ENCODE assay signal across 25 mouse cellular contexts in the genomic region with DNA sequence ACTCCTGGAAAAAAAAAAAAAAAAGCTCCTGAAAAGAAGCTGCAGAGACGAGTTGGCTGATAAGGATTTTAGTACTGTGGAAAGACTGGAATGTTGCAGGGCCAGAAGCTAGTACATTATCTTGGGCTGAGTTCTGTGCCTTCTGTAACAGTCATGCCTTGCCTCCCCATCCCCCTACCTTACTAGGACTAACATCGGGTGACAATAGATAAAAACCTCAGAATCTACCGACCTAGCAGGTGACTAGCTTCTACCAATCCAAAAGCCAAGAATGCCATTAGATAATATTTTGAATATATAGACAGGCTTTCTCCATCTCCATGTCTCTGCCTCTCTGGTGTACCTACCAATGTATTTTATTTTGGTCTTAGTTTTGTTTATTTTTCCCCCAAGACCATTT. TPM values are rescaled to one million over a fixed set of nuclear protein-coding genes. Genes with fewer than 3 reads are reported as not detected.
DNase-seq lines count a peak whose midpoint lies in the region; ATAC-seq and TF ChIP-seq lines count a peak whose summit lies in the region.
"Had no signal": no experiment of that assay in that cellular context is flagged by ENCODE, and none has a peak within 500 bp of the region (broad histone marks: within the 10 kb centered on the region; RNA-seq: fewer than 3 reads in every experiment).

No protein-coding gene starts in this region.

- no peak overlapping the region; the same call in 1 of the 2 replicates for H3K27ac ChIP-seq in MEL (ENCODE audit: control insufficient read depth, low read depth, low read length)
- H3K27ac ChIP-seq in liver, embryonic 12.5 days = 0 out of 2 replicates have a peak overlapping the region, but pooled peaks have one; percentile 25
- H3K27ac ChIP-seq in liver, embryonic 15.5 days (replicated peaks) = no peak overlapping the region
- H3K27ac ChIP-seq: embryonic facial prominence, embryonic 12.5 days; embryonic facial prominence, embryonic 15.5 days; gastrocnemius, adult 2 months; hindbrain, embryonic 12.5 days; hindbrain, embryonic 15.5 days had no signal

- TF ChIP-seq CTCF in MEL (IDR thresholded peaks at IDR 0.05 in 2 of 3, conservative IDR thresholded peaks at IDR 0.05 in 1 of 3; ENCODE audit: control insufficient read depth in 1 of 3, insufficient read depth in 1 of 3, low read depth in 2 of 3, low read length in 3 of 3, poor library complexity in 1 of 3, severe bottlenecking in 1 of 3) = no peak

- peaks cover 0 to 9% of the 10 kb centered on the region in 2 experiments; a peak in 2 of 4 replicates for H3K36me3 ChIP-seq in MEL (ENCODE audit: control insufficient read depth in 1 of 2, insufficient read depth in 2 of 2, low read length in 2 of 2)
- no peaks in the 10 kb centered on the region for H3K36me3 ChIP-seq in liver, embryonic 12.5 days
- no peaks in the 10 kb centered on the region for H3K36me3 ChIP-seq in liver, embryonic 15.5 days (replicated peaks)
- H3K36me3 ChIP-seq: embryonic facial prominence, embryonic 12.5 days; embryonic facial prominence, embryonic 15.5 days; G1E; hindbrain, embryonic 12.5 days; hindbrain, embryonic 15.5 days had no signal

- no peaks in the 10 kb centered on the region for H3K27me3 ChIP-seq in MEL (ENCODE audit: control insufficient read depth in 1 of 2, insufficient read depth in 2 of 2, low read length in 2 of 2)
- peaks cover 14% of the 10 kb centered on the region; the same call in 1 of the 2 replicates for H3K27me3 ChIP-seq in liver, embryonic 12.5 days (replicated peaks)
- 0 out of 2 replicates have a peak, but pooled peaks cover 5% of the 10 kb centered on the region for H3K27me3 ChIP-seq in liver, embryonic 15.5 days
- H3K27me3 ChIP-seq: CH12.LX; embryonic facial prominence, embryonic 15.5 days; hindbrain, embryonic 15.5 days had no signal

- ATAC-seq in liver, embryonic 12.5 days = peak; percentile 90
- ATAC-seq in liver, embryonic 15.5 days (ENCODE audit: insufficient read depth) = peak; percentile 51; the same call in 1 of the 2 replicates
- peak; percentile 93 for ATAC-seq in megakaryocyte progenitor cell, adult 5-6 weeks (replicated peaks; ENCODE audit: poor library complexity)
- ATAC-seq: forebrain, embryonic 14.5 days; forebrain, postnatal 0 days had no signal

- H3K4me3 ChIP-seq in MEL (ENCODE audit: control insufficient read depth in 1 of 2, insufficient read depth in 1 of 2, low read depth in 2 of 2, low read length in 2 of 2) = peak overlapping the region in 1 of 2 experiments; percentile 27; a peak in 1 of 4 replicates
- no peak overlapping the region for H3K4me3 ChIP-seq in liver, embryonic 12.5 days
- no peak overlapping the region for H3K4me3 ChIP-seq in liver, embryonic 15.5 days (replicated peaks)
- H3K4me3 ChIP-seq: embryonic facial prominence, embryonic 12.5 days; embryonic facial prominence, embryonic 15.5 days; gastrocnemius, adult 2 months; hindbrain, embryonic 12.5 days; hindbrain, embryonic 15.5 days had no signal

- no peak for TF ChIP-seq POLR2A in MEL (IDR thresholded peaks at IDR 0.05; ENCODE audit: control insufficient read depth in 1 of 2, insufficient read depth in 1 of 2, low read depth in 1 of 2, low read length in 2 of 2, poor library complexity in 1 of 2)

- peaks cover 8% of the 10 kb centered on the region in 2 experiments for H3K4me1 ChIP-seq in MEL (ENCODE audit: control insufficient read depth in 1 of 2, insufficient read depth in 2 of 2, low read length in 2 of 2)
- peaks cover 9% of the 10 kb centered on the region for H3K4me1 ChIP-seq in liver, embryonic 12.5 days
- H3K4me1 ChIP-seq in liver, embryonic 15.5 days (replicated peaks) = no peaks in the 10 kb centered on the region
- H3K4me1 ChIP-seq: embryonic facial prominence, embryonic 12.5 days; embryonic facial prominence, embryonic 15.5 days; hindbrain, embryonic 12.5 days had no signal

- no peak overlapping the region for H3K9ac ChIP-seq in MEL (ENCODE audit: control insufficient read depth, low read depth, low read length, poor library complexity, severe bottlenecking)
- no peak overlapping the region for H3K9ac ChIP-seq in liver, embryonic 12.5 days
- H3K9ac ChIP-seq in liver, embryonic 15.5 days = no peak overlapping the region
- H3K9ac ChIP-seq: embryonic facial prominence, embryonic 12.5 days; embryonic facial prominence, embryonic 15.5 days; forebrain, postnatal 0 days; hindbrain, embryonic 12.5 days; hindbrain, embryonic 15.5 days had no signal

- TF ChIP-seq EP300 in MEL (IDR thresholded peaks at IDR 0.05; ENCODE audit: low read depth in 1 of 2, low read length in 2 of 2) = peak; percentile 59 to 65

- peak; percentile 63 for DNase-seq in MEL (ENCODE audit: low read depth, low spot score)
- DNase-seq in spleen, postnatal 10 days (ENCODE audit: low spot score in 2 of 2) = no peak
- no peak for DNase-seq in left cerebral cortex, adult 9 months (ENCODE audit: low spot score in 2 of 2)
- DNase-seq in testis, postnatal 10 days (ENCODE audit: low spot score) = no peak
- DNase-seq: adrenal gland, adult 8-10 months; adrenal gland, postnatal 25 days; B cell, adult 2 months; cerebellum, adult 18-20 months; cerebellum, adult 9-10 months; cerebellum, postnatal 14 days; forebrain, postnatal 0 days; gastrocnemius, adult 2 months; gastrocnemius, postnatal 14 days; heart, adult 11 months had no signal

- H3K4me2 ChIP-seq in liver, embryonic 12.5 days = no peak overlapping the region
- no peak overlapping the region for H3K4me2 ChIP-seq in liver, embryonic 15.5 days
- H3K4me2 ChIP-seq: embryonic facial prominence, embryonic 12.5 days; embryonic facial prominence, embryonic 15.5 days; heart, embryonic 11.5 days; hindbrain, embryonic 12.5 days; hindbrain, embryonic 15.5 days had no signal

- TF ChIP-seq RAD21 in MEL (IDR thresholded peaks at IDR 0.05; ENCODE audit: low read depth, low read length) = no peak

- no peaks in the 10 kb centered on the region for H3K9me3 ChIP-seq in MEL (replicated peaks; ENCODE audit: insufficient read depth, low read length)
- no peaks in the 10 kb centered on the region for H3K9me3 ChIP-seq in liver, embryonic 12.5 days (replicated peaks)
- no peaks in the 10 kb centered on the region for H3K9me3 ChIP-seq in liver, embryonic 15.5 days (replicated peaks)
- H3K9me3 ChIP-seq: embryonic facial prominence, embryonic 12.5 days; embryonic facial prominence, embryonic 15.5 days; G1E; hindbrain, embryonic 12.5 days; hindbrain, embryonic 15.5 days had no signal

- no peaks in the 10 kb centered on the region for H3K79me2 ChIP-seq in MEL (ENCODE audit: control insufficient read depth, insufficient read depth, low read length, poor library complexity)

- WGBS in liver, embryonic 12.5 days (ENCODE audit: insufficient replicate concordance) = 22% methylated on average over 3 of the region's 3 CpGs
- WGBS in liver, embryonic 15.5 days (ENCODE audit: insufficient replicate concordance) = 23% methylated on average over 3 of the region's 3 CpGs

TF ChIP-seq in MEL, 35 proteins besides CTCF, POLR2A, EP300 and RAD21 (continues in another document):
- TF ChIP-seq E2F4 (IDR thresholded peaks at IDR 0.05; ENCODE audit: borderline replicate concordance, low read depth, low read length) (no peak), MEF2A (IDR thresholded peaks at IDR 0.05; ENCODE audit: extremely low read depth, insufficient replicate concordance, low read depth, low read length, poor library complexity, severe bottlenecking) (no peak), NRF1 (IDR thresholded peaks at IDR 0.05; ENCODE audit: insufficient read depth, low read depth, low read length, poor library complexity, severe bottlenecking) (no peak), BHLHE40 (IDR thresholded peaks at IDR 0.05; ENCODE audit: borderline replicate concordance, low read depth, low read length) (peak; percentile 55; the same call in 1 of the 2 replicates), HCFC1 (IDR thresholded peaks at IDR 0.05; ENCODE audit: low read depth, low read length) (no peak), TAL1 (IDR thresholded peaks at IDR 0.05; ENCODE audit: low read length) (peak; percentile 30), MXI1 (IDR thresholded peaks at IDR 0.05; ENCODE audit: low read depth, low read length) (no peak), ZKSCAN1 (IDR thresholded peaks at IDR 0.05; ENCODE audit: low read depth, low read length) (no peak), RCOR1 (IDR thresholded peaks at IDR 0.05; ENCODE audit: low read depth, low read length) (0 out of 2 replicates have a peak, but pooled peaks have one; percentile 8), ZC3H11A (IDR thresholded peaks at IDR 0.05; ENCODE audit: low read depth, low read length) (no peak), USF1 (IDR thresholded peaks at IDR 0.05; ENCODE audit: low read depth, low read length) (peak; percentile 80), TCF12 (IDR thresholded peaks at IDR 0.05; ENCODE audit: low read depth, low read length) (peak; percentile 70), CHD2 (IDR thresholded peaks at IDR 0.05; ENCODE audit: low read length) (peak; percentile 46; the same call in 1 of the 2 replicates)

RNA-seq across cellular contexts. Expression of gene Ercc6l, which starts 14.0 kb away (rescaled TPM):
- 12.3 and 12.5 TPM in 2 replicates for total RNA-seq in MEL (2012; rRNA removed)
- 10 to 100 TPM; 14.1 to 27.3 TPM for polyA plus RNA-seq in MEL (2012; ENCODE audit: insufficient read depth in 1 of 2, insufficient read length in 2 of 2, low read depth in 1 of 2, low replicate concordance in 2 of 2, missing spikeins in 1 of 2)
- polyA plus RNA-seq in liver, embryonic 12.5 days (2016; fragmentation: Nextera tagmentation; extraction: Ambion mirVana) = 16.1 and 17.0 TPM in 2 replicates
- polyA plus RNA-seq in liver, embryonic 15.5 days (2015; fragmentation: Nextera tagmentation; extraction: Ambion mirVana) = 9.2 and 9.6 TPM in 2 replicates
- total RNA-seq in megakaryocyte progenitor cell, adult 5-6 weeks (2015) = 22.3 and 29.5 TPM in 2 replicates
- total RNA-seq in megakaryocyte progenitor cell, adult 5-6 weeks (2017) = 28.6 and 32.1 TPM in 2 replicates

RNA-seq across cellular contexts. Expression of gene Rps4x, which starts 18.3 kb away (rescaled TPM):
- 2,489 and 2,760 TPM in 2 replicates for total RNA-seq in MEL (2012; rRNA removed)
- polyA plus RNA-seq in MEL (2012; ENCODE audit: insufficient read depth in 1 of 2, insufficient read length in 2 of 2, low read depth in 1 of 2, low replicate concordance in 2 of 2, missing spikeins in 1 of 2) = 1,000 to 10,000 TPM in 1 of 2 experiments, not detected in 1; 1,993 TPM
- 627 and 649 TPM in 2 replicates for polyA plus RNA-seq in liver, embryonic 12.5 days (2016; fragmentation: Nextera tagmentation; extraction: Ambion mirVana)
- 379 and 405 TPM in 2 replicates for polyA plus RNA-seq in liver, embryonic 15.5 days (2015; fragmentation: Nextera tagmentation; extraction: Ambion mirVana)
- 4,640 and 4,664 TPM in 2 replicates for total RNA-seq in megakaryocyte progenitor cell, adult 5-6 weeks (2015)
- 2,298 and 2,758 TPM in 2 replicates for total RNA-seq in megakaryocyte progenitor cell, adult 5-6 weeks (2017)

RNA-seq across cellular contexts. Expression of gene Pin4, which starts 51.7 kb away (rescaled TPM):
- total RNA-seq in MEL (2012; rRNA removed) = 120 and 122 TPM in 2 replicates
- polyA plus RNA-seq in MEL (2012; ENCODE audit: insufficient read depth in 1 of 2, insufficient read length in 2 of 2, low read depth in 1 of 2, low replicate concordance in 2 of 2, missing spikeins in 1 of 2) = 10 to 100 TPM in 1 of 2 experiments, not detected in 1; 50.6 TPM
- 52.7 and 65.9 TPM in 2 replicates for polyA plus RNA-seq in liver, embryonic 12.5 days (2016; fragmentation: Nextera tagmentation; extraction: Ambion mirVana)
- polyA plus RNA-seq in liver, embryonic 15.5 days (2015; fragmentation: Nextera tagmentation; extraction: Ambion mirVana) = 29.1 and 39.0 TPM in 2 replicates
- 54.6 and 65.3 TPM in 2 replicates for total RNA-seq in megakaryocyte progenitor cell, adult 5-6 weeks (2015)
- total RNA-seq in megakaryocyte progenitor cell, adult 5-6 weeks (2017) = 102 and 124 TPM in 2 replicates
